Mouse (Mus musculus) cerebellum, adult 2 months (tissue): ENCODE measurements at regions not wholly inside any gene's neighbourhood (a gene's known extent, or its start where the extent isn't known, plus 50 kb on each side); places are given as distances from the start of the nearest gene placed in this dataset.

Source experiments
- CTCF ChIP-seq: fragments of 200-500 bp; IDR thresholded peaks from 2 replicates; pipeline ENCODE4 v1.5.1; 2011; ENCODE audit warnings: low read depth, mild to moderate bottlenecking, control low read depth, low read length, moderate library complexity, borderline replicate concordance; ENCODE audit not compliant: insufficient read depth
- POLR2A ChIP-seq: fragments of 200-500 bp; IDR thresholded peaks from 2 replicates; pipeline ENCODE4 v1.6.1; 2011; ENCODE audit warnings: low read length, control low read depth, borderline replicate concordance; ENCODE audit not compliant: insufficient read depth

- TF ChIP-seq CTCF (no peak), POLR2A (no peak)
Measured at GRCm38 (mm10) chr12:51185751-51186150, 162.1 kb upstream of the G2e3 start.
